Mouse (Mus musculus) spleen, adult 2 months (tissue): ENCODE data around the gene Abi1.

Experiments used
- CTCF ChIP-seq: fragments of 200-500 bp; IDR thresholded peaks from 2 replicates; pipeline ENCODE4 v1.5.1; 2011; ENCODE audit warnings: mild to moderate bottlenecking, inconsistent platforms; ENCODE audit not compliant: insufficient read depth, insufficient read length, insufficient replicate concordance; ENCODE audit errors: extremely low read depth
- POLR2A ChIP-seq: fragments of 200-500 bp; IDR thresholded peaks from 2 replicates; pipeline ENCODE4 v1.6.1; 2011; ENCODE audit warnings: low read depth, low read length, inconsistent platforms

DNA sequence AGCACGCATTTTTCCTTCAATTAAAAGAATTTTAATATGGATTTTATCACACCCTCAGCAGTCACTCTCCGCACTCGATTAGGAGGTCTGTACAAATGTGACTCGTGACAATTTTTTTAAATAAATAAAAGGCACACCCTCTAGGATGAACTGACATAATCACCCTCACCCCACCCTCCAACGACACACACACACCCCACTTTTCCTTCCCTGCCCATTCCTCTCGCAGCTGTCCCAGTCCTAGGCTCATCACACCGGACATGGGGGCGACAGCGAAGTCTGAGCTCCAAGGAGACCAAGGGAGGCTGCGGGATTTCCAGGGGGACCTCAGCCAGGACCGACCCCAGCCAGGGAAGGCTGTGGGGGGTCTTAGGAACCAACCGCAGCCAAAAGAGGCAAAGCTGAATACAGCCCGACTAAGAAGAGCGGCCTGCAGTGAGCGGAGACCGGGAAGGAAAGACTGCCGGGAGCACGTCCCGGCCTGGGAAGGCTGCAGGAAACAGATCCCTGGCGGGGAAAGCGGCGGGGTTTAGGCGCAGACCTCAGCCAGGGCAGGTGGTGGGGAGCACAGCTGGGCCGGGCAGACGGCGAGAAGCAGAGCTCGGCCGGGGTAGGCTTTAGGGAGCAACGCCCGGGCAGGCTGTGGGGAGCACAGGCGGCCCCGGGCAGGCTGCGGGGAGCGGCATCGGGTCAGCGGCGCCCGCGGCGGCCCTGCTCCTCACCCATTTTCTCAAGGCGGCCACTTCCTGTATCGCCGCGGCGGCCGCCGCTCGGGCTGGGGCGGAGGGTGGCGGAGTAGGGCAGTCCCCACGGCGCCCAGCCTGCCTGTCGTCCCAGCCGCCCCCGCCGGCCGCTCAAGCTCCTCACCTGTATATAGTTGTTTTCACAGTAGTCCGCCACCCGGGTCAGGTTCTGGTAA, 700 bp downstream of the Abi1 start:
- TF ChIP-seq CTCF (no peak), POLR2A (no peak)
